Mouse (Mus musculus): ENCODE measurements at regions not wholly inside any gene's neighbourhood (a gene's known extent, or its start where the extent isn't known, plus 50 kb on each side); places are given as distances from the start of the nearest gene placed in this dataset.

DNA sequence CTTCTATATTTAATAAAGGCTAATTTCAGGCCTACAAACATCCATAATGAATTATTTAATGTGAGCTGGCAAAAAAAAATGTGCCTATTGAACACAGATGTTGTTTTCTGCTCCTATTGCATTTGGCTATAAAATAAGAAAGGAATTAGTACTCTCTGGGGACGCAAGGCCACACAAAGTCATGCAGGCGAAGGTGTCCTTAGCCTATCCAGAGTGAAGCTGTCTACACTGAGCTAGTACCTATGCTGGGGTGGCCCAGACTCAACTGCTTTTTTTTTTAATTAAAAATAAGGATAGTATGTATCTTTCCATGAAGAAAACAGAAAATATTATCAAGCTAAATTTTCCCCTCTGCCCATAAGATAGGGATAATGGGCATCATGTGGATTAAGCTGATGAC lies 705.7 kb downstream of the Diaph3 start:
- Histone ChIP-seq H3K4me1 (no peaks in the 10 kb centered on the region), H3K36me3 (no peaks in the 10 kb centered on the region), H3K4me2 (replicated peaks) (no peak overlapping the region), H3K27ac (no peak overlapping the region), H3K4me3 (no peak overlapping the region), H3K9ac (no peak overlapping the region), H3K9me3 (no peaks in the 10 kb centered on the region), H3K27me3 (replicated peaks) (no peaks in the 10 kb centered on the region)
- 79% methylated on average over 2 of the region's 2 CpGs for WGBS
- ATAC-seq (ENCODE audit: low FRiP score, low read depth), result 0 out of 2 replicates have a peak, but pooled peaks have one; percentile 56

DNA sequence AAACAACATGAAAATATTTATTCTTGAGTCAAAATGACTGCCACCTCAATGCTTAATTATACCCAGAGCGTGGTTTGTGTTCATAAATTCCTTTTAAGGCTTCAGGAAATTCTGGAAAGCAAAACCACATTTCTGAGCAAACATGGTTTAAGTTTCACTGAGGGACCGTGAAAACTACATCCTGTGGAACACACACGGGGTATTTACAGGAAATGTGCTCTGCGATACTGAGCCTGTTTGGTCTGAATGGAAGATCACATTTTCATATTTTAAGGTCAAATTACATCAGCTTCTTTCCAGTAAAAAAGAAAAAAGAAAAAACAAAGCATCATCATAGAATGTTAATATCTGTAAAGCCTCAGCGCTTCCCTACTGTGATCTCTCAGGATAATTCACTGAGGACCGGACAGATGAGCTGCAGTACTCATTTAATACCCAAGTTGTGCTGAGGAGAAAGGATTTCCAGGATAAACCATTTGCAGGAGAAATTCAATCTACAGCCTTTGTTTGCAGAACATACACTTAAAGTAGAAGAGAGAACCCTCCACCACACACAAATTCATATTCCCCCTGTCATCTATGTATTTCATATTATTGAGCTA lies 709.7 kb downstream of the Diaph3 start:
- 76% methylated on average over 6 of the region's 6 CpGs for WGBS

DNA sequence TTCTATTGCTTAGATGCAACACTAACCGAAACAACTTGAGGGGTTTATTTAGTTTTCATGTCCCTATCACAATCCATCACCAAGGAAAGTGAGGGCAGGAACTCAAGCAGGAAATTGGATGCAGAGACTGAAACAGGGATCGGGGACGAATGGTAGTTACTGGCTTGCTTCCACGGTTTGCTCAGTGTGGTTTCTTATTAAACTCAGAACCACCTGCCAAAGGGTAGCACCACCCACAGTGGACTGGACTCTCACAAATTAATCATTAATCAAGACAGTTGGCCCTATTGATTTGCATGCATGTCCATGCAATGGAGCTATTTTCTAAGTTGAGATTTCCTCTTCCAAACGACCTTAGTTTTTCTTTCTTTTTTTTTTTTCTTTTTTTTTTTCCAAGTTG lies 719.2 kb downstream of the Diaph3 start:
- H3K27me3 ChIP-seq (replicated peaks), result no peaks in the 10 kb centered on the region
- 76% methylated on average over 5 of the region's 5 CpGs for WGBS
- no peaks in the 10 kb centered on the region for H3K9me3 ChIP-seq
- no peak overlapping the region for H3K27ac ChIP-seq
- H3K36me3 ChIP-seq, result no peaks in the 10 kb centered on the region
- no peak overlapping the region for H3K4me2 ChIP-seq (replicated peaks)
- H3K4me3 ChIP-seq, result no peak overlapping the region
- no peaks in the 10 kb centered on the region for H3K4me1 ChIP-seq
- no peak for ATAC-seq (ENCODE audit: low FRiP score, low read depth)
- no peak overlapping the region for H3K9ac ChIP-seq

More for the DNA sequence above, 709.7 kb downstream of the Diaph3 start:
- Histone ChIP-seq H3K27me3 (replicated peaks) (no peaks in the 10 kb centered on the region), H3K4me2 (replicated peaks) (no peak overlapping the region), H3K9me3 (no peaks in the 10 kb centered on the region), H3K9ac (no peak overlapping the region), H3K4me1 (no peaks in the 10 kb centered on the region; the same call in 1 of the 2 replicates), H3K36me3 (no peaks in the 10 kb centered on the region), H3K4me3 (no peak overlapping the region), H3K27ac (no peak overlapping the region)
- no peak for ATAC-seq (ENCODE audit: low FRiP score, low read depth)

DNA sequence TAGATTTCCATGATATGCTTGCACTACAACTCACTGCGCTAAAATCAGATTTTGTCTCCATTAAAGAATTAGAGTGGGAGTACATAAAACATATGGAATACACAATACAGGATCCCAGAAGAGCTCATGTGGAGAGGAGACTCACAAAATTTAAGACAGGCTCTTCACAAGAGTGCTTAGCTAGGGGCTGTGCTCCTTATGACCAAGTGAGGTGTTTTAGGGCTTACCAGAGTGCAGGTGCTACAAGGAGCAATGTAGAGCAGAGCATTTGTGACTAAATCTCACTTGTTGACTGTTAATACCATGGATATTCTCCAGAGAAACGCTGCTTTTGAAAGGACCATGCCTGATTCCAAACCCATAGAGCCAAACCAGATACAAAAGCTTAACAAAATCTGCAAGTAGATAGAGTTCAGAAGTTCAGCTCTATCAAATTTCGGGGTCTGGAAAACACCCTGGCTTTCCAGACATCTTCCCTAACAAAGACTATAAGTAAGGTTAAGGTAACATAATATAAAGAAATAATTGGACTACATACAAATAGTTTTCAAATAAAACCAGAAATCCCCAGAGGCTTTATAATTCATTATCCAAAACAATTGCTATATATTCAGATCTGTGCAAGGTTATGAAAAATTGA lies 721.0 kb downstream of the Diaph3 start:
- H3K4me2 ChIP-seq (replicated peaks), result no peak overlapping the region
- H3K9ac ChIP-seq, result no peak overlapping the region
- no peaks in the 10 kb centered on the region for H3K4me1 ChIP-seq
- H3K36me3 ChIP-seq, result no peaks in the 10 kb centered on the region
- no peaks in the 10 kb centered on the region for H3K9me3 ChIP-seq
- H3K27me3 ChIP-seq (replicated peaks), result no peaks in the 10 kb centered on the region
- ATAC-seq (ENCODE audit: low FRiP score, low read depth), result no peak
- WGBS, result 88% methylated on average over 3 of the region's 3 CpGs
- no peak overlapping the region for H3K4me3 ChIP-seq
- no peak overlapping the region for H3K27ac ChIP-seq

DNA sequence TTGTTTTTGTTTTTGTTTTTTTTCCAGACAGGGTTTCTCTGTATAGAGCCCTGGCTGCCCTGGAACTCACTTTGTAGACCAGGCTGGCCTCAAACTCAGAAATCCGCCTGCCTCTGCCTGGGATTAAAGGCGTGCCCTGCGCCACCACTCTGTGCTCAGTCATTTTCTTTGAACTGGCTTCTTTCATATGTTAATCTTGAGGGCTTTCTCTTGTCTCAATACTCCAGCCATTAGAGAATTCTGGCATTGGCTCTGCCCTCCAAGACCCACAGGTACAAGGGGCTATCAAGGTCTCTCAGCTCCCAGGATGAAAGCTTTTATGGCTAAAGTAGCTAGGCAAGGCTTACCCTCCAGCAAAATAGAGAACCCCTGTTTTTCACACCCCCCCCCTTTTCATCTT lies 744.2 kb downstream of the Diaph3 start:
- 0 out of 2 replicates have a peak, but pooled peaks cover 2% of the 10 kb centered on the region for H3K27me3 ChIP-seq (replicated peaks)
- peaks cover 6% of the 10 kb centered on the region for H3K4me1 ChIP-seq
- H3K27ac ChIP-seq, result no peak overlapping the region
- H3K36me3 ChIP-seq, result no peaks in the 10 kb centered on the region
- no peak overlapping the region for H3K9ac ChIP-seq
- no peak overlapping the region for H3K4me2 ChIP-seq (replicated peaks)
- no peak overlapping the region for H3K4me3 ChIP-seq
- 66% methylated on average over 3 of the region's 3 CpGs for WGBS
- ATAC-seq (ENCODE audit: low FRiP score, low read depth), result no peak
- no peaks in the 10 kb centered on the region for H3K9me3 ChIP-seq

DNA sequence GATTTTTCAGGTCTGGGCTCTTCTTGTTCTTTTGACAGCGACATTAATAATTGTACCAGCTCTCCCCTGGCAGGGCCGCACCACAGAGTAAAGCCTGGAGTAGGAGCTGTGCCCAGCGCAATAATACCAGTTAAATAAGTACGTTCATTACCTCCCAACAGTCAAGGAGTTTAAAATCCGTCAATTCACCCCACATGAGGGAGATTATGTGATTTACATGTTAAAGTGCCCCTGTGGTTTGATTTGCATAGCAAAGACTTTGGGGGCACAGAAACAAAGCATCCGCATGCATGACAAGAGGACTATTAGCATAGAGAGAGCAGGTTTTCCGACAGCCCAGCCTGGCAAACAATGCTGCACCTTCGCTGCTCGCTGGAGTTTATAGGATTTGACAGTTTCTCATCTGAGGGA lies 745.1 kb downstream of the Diaph3 start:
- peak overlapping the region; percentile 11; the same call in 1 of the 2 replicates for H3K4me3 ChIP-seq
- H3K27ac ChIP-seq, result no peak overlapping the region
- H3K4me1 ChIP-seq, result peaks cover 6% of the 10 kb centered on the region
- 0 out of 2 replicates have a peak, but pooled peaks cover 2% of the 10 kb centered on the region for H3K27me3 ChIP-seq (replicated peaks)
- no peaks in the 10 kb centered on the region for H3K36me3 ChIP-seq
- no peaks in the 10 kb centered on the region for H3K9me3 ChIP-seq
- 0 out of 2 replicates have a peak overlapping the region, but pooled peaks have one; percentile 6 for H3K9ac ChIP-seq
- peak; percentile 75 for ATAC-seq (ENCODE audit: low FRiP score, low read depth)
- peak overlapping the region; percentile 46 for H3K4me2 ChIP-seq (replicated peaks)
- 7% methylated on average over 9 of the region's 9 CpGs for WGBS

DNA sequence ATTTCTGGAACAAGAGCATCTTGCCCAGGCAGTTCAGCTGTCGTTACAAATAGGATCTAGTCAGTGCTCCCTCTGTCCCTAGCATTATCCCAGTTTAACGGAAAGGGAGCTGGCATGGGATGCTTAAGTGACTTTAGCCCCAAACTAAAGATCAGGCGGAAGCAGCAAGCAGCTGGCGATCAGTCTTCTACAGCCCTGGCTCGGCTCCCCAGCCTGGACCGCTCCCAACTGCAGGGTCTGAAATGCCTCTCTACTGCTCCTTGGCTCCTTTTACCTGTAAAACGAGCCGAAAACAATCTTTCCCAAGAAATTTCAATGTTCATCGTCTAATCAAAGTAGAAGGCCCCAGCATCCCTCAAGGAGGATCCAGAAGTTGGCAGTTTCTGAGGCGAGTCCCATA lies 745.5 kb downstream of the Diaph3 start:
- Histone ChIP-seq H3K27me3 (replicated peaks) (0 out of 2 replicates have a peak, but pooled peaks cover 2% of the 10 kb centered on the region), H3K4me2 (replicated peaks) (peak overlapping the region; percentile 46), H3K9me3 (no peaks in the 10 kb centered on the region), H3K4me1 (peaks cover 6% of the 10 kb centered on the region), H3K36me3 (no peaks in the 10 kb centered on the region), H3K9ac (0 out of 2 replicates have a peak overlapping the region, but pooled peaks have one; percentile 6), H3K4me3 (no peak overlapping the region), H3K27ac (no peak overlapping the region)
- WGBS, result 20% methylated on average over 10 of the region's 10 CpGs
- ATAC-seq (ENCODE audit: low FRiP score, low read depth), result peak; percentile 48; the same call in 1 of the 2 replicates

DNA sequence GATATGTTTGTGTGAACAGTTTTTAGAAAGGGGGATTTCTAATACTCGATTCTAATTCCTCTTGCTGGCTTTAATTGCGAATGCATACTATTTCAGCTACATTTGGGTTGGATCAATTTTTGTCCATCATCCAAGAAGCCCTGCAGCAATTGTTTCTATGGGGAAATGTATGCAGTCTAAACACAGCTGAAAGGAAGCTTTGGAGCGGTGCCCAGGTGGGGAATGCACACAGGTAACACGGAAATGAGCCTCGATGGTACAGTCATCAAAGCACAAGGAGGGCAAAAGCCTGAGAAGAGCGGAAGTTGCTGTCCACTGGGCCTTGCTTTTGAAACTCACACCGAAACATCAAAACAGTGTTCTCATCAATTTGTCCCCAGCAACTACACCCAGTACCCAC lies 746.0 kb downstream of the Diaph3 start:
- Histone ChIP-seq H3K4me3 (no peak overlapping the region), H3K4me2 (replicated peaks) (no peak overlapping the region), H3K27ac (no peak overlapping the region), H3K36me3 (no peaks in the 10 kb centered on the region), H3K9me3 (no peaks in the 10 kb centered on the region), H3K9ac (no peak overlapping the region), H3K27me3 (replicated peaks) (0 out of 2 replicates have a peak, but pooled peaks cover 2% of the 10 kb centered on the region), H3K4me1 (peaks cover 6% of the 10 kb centered on the region)
- ATAC-seq (ENCODE audit: low FRiP score, low read depth), result no peak
- WGBS, result 76% methylated on average over 7 of the region's 7 CpGs

DNA sequence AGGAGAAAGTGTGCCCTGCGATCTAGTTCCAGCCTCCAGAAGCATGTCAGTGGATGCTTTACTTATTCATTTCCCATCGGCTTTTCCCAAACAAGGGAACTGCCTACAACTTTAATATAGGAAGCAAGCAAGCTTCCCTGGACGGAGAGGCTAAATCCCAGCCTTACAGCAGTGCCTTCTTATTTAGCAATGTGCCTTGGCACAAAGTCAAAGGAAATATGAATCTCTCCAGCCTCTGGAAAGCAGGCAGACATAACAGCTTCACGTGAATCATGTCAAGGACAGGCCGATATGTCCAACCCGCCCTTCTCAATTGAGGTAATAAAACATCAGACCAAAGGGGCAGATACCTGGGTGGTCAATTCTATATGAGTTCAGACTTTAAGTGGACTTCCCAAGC lies 755.9 kb downstream of the Diaph3 start:
- H3K9me3 ChIP-seq, result no peaks in the 10 kb centered on the region
- no peak overlapping the region for H3K4me2 ChIP-seq (replicated peaks)
- no peak overlapping the region for H3K27ac ChIP-seq
- H3K9ac ChIP-seq, result no peak overlapping the region
- no peaks in the 10 kb centered on the region for H3K4me1 ChIP-seq
- H3K27me3 ChIP-seq (replicated peaks), result no peaks in the 10 kb centered on the region
- WGBS, result 68% methylated on average over 6 of the region's 6 CpGs
- no peak for ATAC-seq (ENCODE audit: low FRiP score, low read depth)
- no peak overlapping the region for H3K4me3 ChIP-seq
- no peaks in the 10 kb centered on the region for H3K36me3 ChIP-seq

DNA sequence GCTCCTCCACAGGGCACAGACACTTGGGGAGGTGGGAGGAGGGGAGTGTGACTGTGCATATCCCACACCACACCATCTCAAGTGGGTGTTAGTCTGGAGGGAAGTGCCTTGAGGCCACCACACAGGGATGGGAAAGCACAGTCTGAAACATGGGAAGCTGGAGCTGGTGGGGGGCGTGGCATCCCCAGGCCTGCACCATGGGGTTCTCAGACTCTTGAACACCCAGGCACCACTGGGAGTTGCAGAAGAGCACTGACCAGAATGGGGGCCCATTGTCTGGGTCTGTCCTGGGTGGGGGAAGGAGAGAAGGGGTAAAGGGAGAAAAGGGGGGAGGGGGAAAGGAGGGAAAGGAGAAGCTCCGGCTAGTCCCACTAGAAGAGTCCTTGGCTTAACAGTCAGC lies 776.0 kb downstream of the Diaph3 start:
- peaks cover 7% of the 10 kb centered on the region for H3K4me1 ChIP-seq
- ATAC-seq (ENCODE audit: low FRiP score, low read depth), result no peak
- H3K4me2 ChIP-seq (replicated peaks), result no peak overlapping the region
- 83% methylated on average over 2 of the region's 2 CpGs for WGBS
- H3K36me3 ChIP-seq, result no peaks in the 10 kb centered on the region
- no peaks in the 10 kb centered on the region for H3K27me3 ChIP-seq (replicated peaks)
- H3K4me3 ChIP-seq, result no peak overlapping the region
- no peaks in the 10 kb centered on the region for H3K9me3 ChIP-seq
- H3K9ac ChIP-seq, result no peak overlapping the region
- H3K27ac ChIP-seq, result no peak overlapping the region

DNA sequence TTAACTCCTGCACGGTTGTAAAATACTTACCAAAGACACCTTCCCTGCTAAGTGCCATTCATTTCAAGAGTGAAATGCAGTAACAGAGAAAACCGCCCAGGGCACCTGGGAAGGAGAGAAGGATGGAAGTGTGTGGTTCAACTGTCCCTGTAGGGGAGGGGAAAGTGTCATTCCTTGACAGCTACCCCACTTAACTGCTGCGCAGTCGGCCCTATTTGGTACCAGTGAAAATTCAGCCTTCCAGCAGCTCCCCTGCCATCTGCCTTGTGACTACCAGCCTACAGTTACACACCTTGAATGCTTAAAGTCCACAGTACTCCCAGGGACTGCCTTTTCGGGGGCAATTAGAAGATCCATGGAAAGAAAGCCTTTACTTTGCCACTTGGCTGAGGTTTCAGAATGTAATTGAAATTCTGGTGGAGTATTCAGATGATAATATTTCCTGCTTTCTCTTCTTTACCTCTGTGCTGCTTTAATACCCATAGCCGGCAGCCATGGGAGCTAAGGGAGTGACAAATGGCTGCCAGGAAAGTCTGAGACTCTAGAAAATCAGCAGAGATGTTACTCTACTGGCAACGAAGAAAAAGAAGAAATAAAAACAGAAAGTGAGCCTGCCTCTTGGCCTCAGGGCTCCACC lies 780.5 kb downstream of the Diaph3 start:
- H3K4me3 ChIP-seq, result no peak overlapping the region
- 0 out of 2 replicates have a peak overlapping the region, but pooled peaks have one; percentile 5 for H3K4me2 ChIP-seq (replicated peaks)
- H3K9me3 ChIP-seq, result no peaks in the 10 kb centered on the region
- ATAC-seq (ENCODE audit: low FRiP score, low read depth), result no peak
- no peak overlapping the region for H3K27ac ChIP-seq
- WGBS, result 14% methylated on average over 7 of the region's 7 CpGs
- peaks cover 7% of the 10 kb centered on the region for H3K4me1 ChIP-seq
- no peaks in the 10 kb centered on the region for H3K27me3 ChIP-seq (replicated peaks)
- no peaks in the 10 kb centered on the region for H3K36me3 ChIP-seq
- H3K9ac ChIP-seq, result no peak overlapping the region

DNA sequence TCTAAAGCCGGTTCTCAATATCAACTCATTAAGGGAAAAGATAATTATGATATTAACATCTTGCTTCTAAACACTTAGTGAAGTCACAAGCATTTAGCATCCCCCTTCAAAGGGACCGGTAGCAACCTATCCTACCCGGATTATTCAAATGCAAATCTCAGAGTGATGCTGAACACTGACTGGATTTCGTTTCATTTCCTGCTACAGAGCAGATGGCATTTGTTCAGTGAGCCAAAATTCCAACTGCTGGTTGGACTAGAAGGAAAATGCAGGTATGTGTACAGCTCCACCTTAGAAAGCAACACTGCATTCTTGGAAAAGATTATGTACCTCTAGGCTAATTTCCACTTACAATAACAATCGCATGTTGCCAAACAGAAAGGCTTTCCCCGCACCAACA lies 782.5 kb downstream of the Diaph3 start:
- 80% methylated on average over 6 of the region's 6 CpGs for WGBS

More for the DNA sequence above, 782.5 kb downstream of the Diaph3 start:
- Histone ChIP-seq H3K27ac (no peak overlapping the region), H3K4me3 (no peak overlapping the region), H3K27me3 (replicated peaks) (no peaks in the 10 kb centered on the region), H3K9ac (no peak overlapping the region), H3K9me3 (no peaks in the 10 kb centered on the region), H3K36me3 (no peaks in the 10 kb centered on the region), H3K4me1 (peaks cover 7% of the 10 kb centered on the region), H3K4me2 (replicated peaks) (no peak overlapping the region)
- ATAC-seq (ENCODE audit: low FRiP score, low read depth), result no peak
